Mouse (Mus musculus) kidney, postnatal 0 days (tissue): ENCODE measurements around the gene Tvp23b. TPM values are rescaled to one million over a fixed set of nuclear protein-coding genes. Genes with fewer than 3 reads are reported as not detected.

Source experiments
- ATAC-seq: fragments of 200-750 bp; cut with Nextera tagmentation; replicated peaks from 2 replicates; pipeline ENCODE4 v1.8.0; 2017; ENCODE audit warnings: low read depth, moderate number of reproducible peaks, moderate TSS enrichment, moderate library complexity; ENCODE audit not compliant: low FRiP score
- DNase-seq: peaks from one replicate; pipeline ENCODE4 v3.0.0-alpha.2; 2016; ENCODE audit warnings: low spot score
- H3K27ac ChIP-seq: fragments of 300-500 bp; sonication (generic); 2 replicates; pipeline ENCODE4 v1.5.1; 2014; ENCODE audit warnings: mild to moderate bottlenecking
- H3K27me3 ChIP-seq: fragments of 300-500 bp; sonication (generic); 2 replicates; pipeline ENCODE4 v1.6.1; 2014; ENCODE audit warnings: low read length, mixed read lengths; ENCODE audit not compliant: insufficient read depth
- H3K36me3 ChIP-seq: fragments of 300-500 bp; sonication (generic); 2 replicates; pipeline ENCODE4 v1.6.1; 2014; ENCODE audit warnings: low read length, mixed read lengths; ENCODE audit not compliant: insufficient read depth
- H3K4me1 ChIP-seq: fragments of 300-500 bp; sonication (generic); replicated peaks from 2 replicates; pipeline ENCODE4 v1.6.1; 2014; ENCODE audit warnings: antibody characterized with exemption, low read length, mixed read lengths; ENCODE audit not compliant: insufficient read depth
- H3K4me2 ChIP-seq: fragments of 300-500 bp; sonication (generic); 2 replicates; pipeline ENCODE4 v1.6.1; 2014; ENCODE audit warnings: mild to moderate bottlenecking, low read length, moderate library complexity, mixed read lengths
- H3K4me3 ChIP-seq: fragments of 300-500 bp; sonication (generic); replicated peaks from 2 replicates; pipeline ENCODE4 v1.5.1; 2014; ENCODE audit warnings: low read depth, low read length
- H3K9ac ChIP-seq: fragments of 300-500 bp; sonication (generic); 2 replicates; pipeline ENCODE4 v1.6.1; 2014; ENCODE audit warnings: low read depth, low read length
- H3K9me3 ChIP-seq: fragments of 300-500 bp; sonication (generic); replicated peaks from 2 replicates; pipeline ENCODE4 v1.6.1; 2016; ENCODE audit warnings: low read length, inconsistent platforms, mixed read lengths
- CTCF ChIP-seq: IDR thresholded peaks from 2 replicates; pipeline ENCODE4 v1.5.1; 2016; ENCODE audit warnings: antibody characterized with exemption, low read depth, mild to moderate bottlenecking, moderate library complexity
- WGBS: fragments of 180-500 bp; shearing (Covaris S2); extraction: QIAGEN DNeasy Blood & Tissue Kit; methylation state at CpG from one replicate; pipeline ENCODE4 v1.1.7; 2014; 5-methylcytosine and 5-hydroxymethylcytosine counted together
- polyA plus RNA-seq: library from polyadenylated mRNA; unstranded; fragments of >200 nt; fragmentation: Nextera tagmentation; extraction: Ambion mirVana; gene quantifications from 2 replicates; pipeline ENCODE4 v1.2.1, GENCODE M21; 2015

The Tvp23b gene
- polyA plus RNA-seq, 1 experiment from 2014 or later: 83.7 TPM

DNA sequence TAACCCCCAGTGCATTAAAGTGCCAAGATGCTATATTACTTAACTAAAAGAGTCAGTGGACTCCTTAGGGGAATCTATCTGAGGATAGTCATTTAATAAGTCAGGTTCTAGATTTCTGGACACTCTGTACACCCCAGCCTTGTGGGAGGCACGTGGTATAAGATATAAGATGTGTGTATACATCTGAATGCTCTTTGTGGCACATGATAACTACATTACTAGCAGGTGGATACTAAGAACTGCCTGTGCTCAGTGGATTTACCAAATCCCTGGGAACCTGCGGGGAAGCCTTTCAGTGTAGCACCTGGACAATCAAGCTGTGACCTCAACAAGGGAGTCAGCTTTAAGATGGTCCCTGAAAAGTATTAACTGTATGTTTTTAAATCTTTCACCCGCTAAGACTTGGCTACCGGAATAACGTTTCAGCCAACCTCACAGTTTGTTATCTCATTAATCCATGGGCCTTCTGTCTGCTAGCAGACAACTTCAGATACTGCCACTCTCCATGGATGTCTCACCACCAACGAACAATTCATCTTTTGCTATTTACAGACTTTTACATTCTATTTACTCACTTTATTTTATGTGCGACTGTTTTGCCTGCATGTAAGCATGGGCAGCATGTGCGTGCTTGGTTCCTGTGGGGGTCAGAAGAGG is 9.4 kb upstream of the Tvp23b start:
- Histone ChIP-seq H3K9ac (no peak overlapping the region), H3K27me3 (no peaks in the 10 kb centered on the region), H3K27ac (no peak overlapping the region), H3K4me1 (no peaks in the 10 kb centered on the region), H3K36me3 (no peaks in the 10 kb centered on the region), H3K4me2 (no peak overlapping the region), H3K9me3 (no peaks in the 10 kb centered on the region), H3K4me3 (no peak overlapping the region)
- 80% methylated on average over 8 of the region's 8 CpGs for WGBS
- DNase-seq (no peak), ATAC-seq (no peak)
- no peak for TF ChIP-seq CTCF

DNA sequence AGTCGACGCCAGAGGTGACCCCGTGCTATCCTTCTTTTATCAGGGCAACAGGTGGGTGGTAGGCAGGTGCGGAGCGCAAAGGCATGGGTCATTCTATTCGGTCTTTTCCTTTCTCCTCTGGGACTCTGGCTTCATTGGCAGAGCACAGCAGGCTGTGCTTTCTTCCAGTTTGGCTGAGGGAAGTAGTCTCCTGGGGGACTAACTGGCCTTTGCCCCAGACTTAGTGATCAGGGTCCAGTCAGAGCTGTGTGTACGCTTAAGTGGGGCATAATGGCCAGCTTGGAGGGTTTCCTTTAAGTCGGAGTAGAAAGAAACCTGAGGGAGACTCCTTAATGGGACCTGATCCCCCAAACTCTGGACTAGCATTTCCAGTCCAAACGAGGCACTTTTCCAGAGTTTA is 5.8 kb upstream of the Tvp23b start:
- no peaks in the 10 kb centered on the region for H3K27me3 ChIP-seq
- no peaks in the 10 kb centered on the region for H3K36me3 ChIP-seq
- WGBS: 78% methylated on average over 9 of the region's 9 CpGs
- H3K9me3 ChIP-seq: no peaks in the 10 kb centered on the region
- no peak overlapping the region for H3K9ac ChIP-seq
- no peak for TF ChIP-seq CTCF
- ATAC-seq (no peak), DNase-seq (no peak)
- H3K4me3 ChIP-seq: no peak overlapping the region
- no peak overlapping the region for H3K4me2 ChIP-seq
- no peaks in the 10 kb centered on the region for H3K4me1 ChIP-seq
- H3K27ac ChIP-seq: no peak overlapping the region

DNA sequence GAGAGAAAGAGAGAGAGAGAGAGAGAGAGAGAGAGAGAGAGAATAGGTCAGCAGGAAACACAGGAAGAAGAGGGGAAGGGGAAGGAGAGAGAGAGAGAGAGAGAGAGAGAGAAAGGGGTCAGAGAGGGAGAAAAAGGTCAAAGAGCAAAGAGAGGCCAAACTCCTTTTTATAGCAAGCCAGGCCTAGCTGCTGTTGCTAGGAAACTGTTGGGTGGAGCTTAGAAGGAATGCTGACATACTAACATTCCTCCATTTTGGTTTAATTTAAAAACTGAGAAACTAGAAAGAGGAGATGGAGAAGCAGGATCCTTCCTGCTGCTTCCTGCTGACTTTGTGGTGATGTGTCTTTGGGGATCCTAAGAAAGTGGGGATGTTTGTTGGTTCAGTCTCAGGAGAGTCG is 3.6 kb upstream of the Tvp23b start:
- Histone ChIP-seq H3K9me3 (no peaks in the 10 kb centered on the region), H3K4me3 (no peak overlapping the region), H3K27me3 (no peaks in the 10 kb centered on the region), H3K9ac (no peak overlapping the region), H3K4me1 (no peaks in the 10 kb centered on the region), H3K27ac (no peak overlapping the region), H3K4me2 (no peak overlapping the region), H3K36me3 (no peaks in the 10 kb centered on the region)
- TF ChIP-seq CTCF: no peak
- WGBS: 88% methylated on average over 1 of the region's 1 CpGs
- peak; percentile 9 for DNase-seq
- ATAC-seq: no peak

- ATAC-seq (no peak), DNase-seq (no peak)
- Histone ChIP-seq H3K9ac (no peak overlapping the region), H3K27me3 (no peaks in the 10 kb centered on the region), H3K27ac (no peak overlapping the region), H3K9me3 (no peaks in the 10 kb centered on the region), H3K36me3 (no peaks in the 10 kb centered on the region), H3K4me1 (no peaks in the 10 kb centered on the region), H3K4me2 (no peak overlapping the region), H3K4me3 (no peak overlapping the region)
- 78% methylated on average over 4 of the region's 4 CpGs for WGBS
- no peak for TF ChIP-seq CTCF
These were observed 2.8 kb upstream of the Tvp23b start for GRCm38 (mm10) chr11:62876445-62876844.

- Histone ChIP-seq H3K27me3 (no peaks in the 10 kb centered on the region), H3K9ac (no peak overlapping the region), H3K4me1 (no peaks in the 10 kb centered on the region), H3K9me3 (no peaks in the 10 kb centered on the region), H3K4me2 (no peak overlapping the region), H3K4me3 (no peak overlapping the region), H3K27ac (no peak overlapping the region), H3K36me3 (no peaks in the 10 kb centered on the region)
- TF ChIP-seq CTCF: no peak
- 83% methylated on average over 1 of the region's 1 CpGs for WGBS
- ATAC-seq: no peak
- no peak for DNase-seq
These were observed 1.9 kb upstream of the Tvp23b start for GRCm38 (mm10) chr11:62877391-62877790.

DNA sequence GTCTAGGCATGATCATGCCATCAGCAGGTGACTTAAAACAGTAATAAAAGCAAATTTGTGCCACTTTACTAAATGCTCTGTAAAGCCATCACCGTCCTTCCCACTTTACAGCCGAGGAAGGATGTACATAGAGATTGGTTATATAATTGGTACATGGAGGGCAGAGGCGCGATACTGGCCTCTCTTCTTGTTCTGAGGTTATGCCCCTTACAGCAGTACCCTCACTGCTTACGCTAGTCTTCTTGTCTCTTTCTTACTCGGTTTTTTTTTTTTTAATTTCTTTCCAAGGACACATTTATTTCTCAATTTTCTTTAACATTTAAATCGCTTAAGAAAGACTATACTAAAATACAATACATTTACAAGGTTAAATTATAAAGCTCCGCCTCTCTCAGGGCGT is 527 bp upstream of the Tvp23b start:
- H3K36me3 ChIP-seq: no peaks in the 10 kb centered on the region
- no peak for TF ChIP-seq CTCF
- H3K4me1 ChIP-seq: no peaks in the 10 kb centered on the region
- H3K9me3 ChIP-seq: no peaks in the 10 kb centered on the region
- WGBS: 22% methylated on average over 9 of the region's 9 CpGs
- H3K27me3 ChIP-seq: no peaks in the 10 kb centered on the region
- peak overlapping the region; percentile 69 for H3K4me2 ChIP-seq
- no peak overlapping the region for H3K27ac ChIP-seq
- ATAC-seq: no peak
- no peak overlapping the region for H3K9ac ChIP-seq
- H3K4me3 ChIP-seq: peak overlapping the region; percentile 67
- DNase-seq: no peak

DNA sequence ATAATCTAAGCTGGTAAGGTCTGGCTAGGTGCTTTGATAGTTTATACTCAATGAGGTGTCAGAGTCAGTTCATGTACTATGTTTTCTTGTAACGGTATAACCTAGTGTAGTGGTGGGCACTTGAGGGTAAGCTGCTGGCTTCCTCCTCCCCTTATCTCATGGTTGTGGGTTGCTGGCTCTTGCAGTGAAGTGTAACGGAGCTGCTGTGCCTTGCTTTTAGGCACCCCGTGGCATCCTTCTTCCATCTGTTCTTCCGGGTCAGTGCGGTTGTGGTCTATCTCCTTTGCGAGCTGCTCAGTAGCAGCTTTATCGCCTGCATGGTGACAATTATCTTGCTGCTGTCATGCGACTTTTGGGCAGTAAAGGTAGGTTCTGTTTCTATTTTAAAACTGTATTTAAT is 4.2 kb downstream of the Tvp23b start:
- H3K9me3 ChIP-seq: no peaks in the 10 kb centered on the region
- 92% methylated on average over 8 of the region's 8 CpGs for WGBS
- TF ChIP-seq CTCF: no peak
- ATAC-seq (no peak), DNase-seq (no peak)
- no peaks in the 10 kb centered on the region for H3K4me1 ChIP-seq
- no peaks in the 10 kb centered on the region for H3K27me3 ChIP-seq
- no peak overlapping the region for H3K4me2 ChIP-seq
- no peak overlapping the region for H3K27ac ChIP-seq
- no peak overlapping the region for H3K4me3 ChIP-seq
- peaks cover 27% of the 10 kb centered on the region for H3K36me3 ChIP-seq
- no peak overlapping the region for H3K9ac ChIP-seq
